Mouse (Mus musculus) testis, adult 2 months (tissue): ENCODE data around the gene Ercc2.

Experiments
- CTCF ChIP-seq: fragments of 200-500 bp; IDR thresholded peaks from 2 replicates; pipeline ENCODE4 v1.5.1; 2012; ENCODE audit warnings: low read depth, mild to moderate bottlenecking, inconsistent platforms, low read length, moderate library complexity; ENCODE audit not compliant: control insufficient read depth, insufficient read depth, insufficient replicate concordance
- POLR2A ChIP-seq: fragments of 200-500 bp; IDR thresholded peaks from 2 replicates; pipeline ENCODE4 v1.6.1; 2012; ENCODE audit warnings: low read depth, mild to moderate bottlenecking, inconsistent platforms, low read length, moderate library complexity; ENCODE audit not compliant: control insufficient read depth

GRCm38 (mm10) chr7:19426349-19426748 lies 44.5 kb downstream of the Ercc2 start:
- TF ChIP-seq POLR2A: no peak
- TF ChIP-seq CTCF: no peak
